Mouse (Mus musculus) ZHBTc4 (cell line): Measurements from ENCODE around the gene Coro1b.
"Not testable (repeated sequence)": the region's sequence is repeated elsewhere in the genome, so short reads cannot be mapped to it uniquely, and the experiment has no call there.

Experiments
- DNase-seq: peaks from one replicate; pipeline ENCODE4 v3.0.0-alpha.2; 2011; ENCODE audit warnings: low read depth, low spot score

Coro1b gene

DNA sequence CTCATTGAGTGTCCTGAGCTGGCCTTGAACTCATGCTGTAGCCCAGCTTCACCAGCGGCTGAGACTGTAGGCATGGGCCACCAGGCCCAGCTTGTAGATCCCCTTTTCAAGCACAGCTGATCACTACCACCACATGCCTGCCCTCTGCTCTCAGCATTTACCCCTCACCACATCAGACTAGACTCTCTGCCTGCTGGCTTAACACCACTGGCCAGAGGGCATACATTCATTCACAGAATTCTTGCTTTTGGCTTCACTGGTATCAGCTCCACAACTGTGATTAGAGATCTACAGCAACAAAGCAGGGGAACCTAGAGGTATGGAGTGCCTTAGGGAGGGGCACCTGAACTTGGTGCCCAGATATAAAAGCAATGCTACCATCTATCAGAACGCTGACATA is 27.9 kb upstream of the Coro1b start:
- DNase-seq: no peak

- DNase-seq: peak; percentile 98
Measured at GRCm38 (mm10) chr19:4121097-4121805, 27.2 kb upstream of the Coro1b start.

DNA sequence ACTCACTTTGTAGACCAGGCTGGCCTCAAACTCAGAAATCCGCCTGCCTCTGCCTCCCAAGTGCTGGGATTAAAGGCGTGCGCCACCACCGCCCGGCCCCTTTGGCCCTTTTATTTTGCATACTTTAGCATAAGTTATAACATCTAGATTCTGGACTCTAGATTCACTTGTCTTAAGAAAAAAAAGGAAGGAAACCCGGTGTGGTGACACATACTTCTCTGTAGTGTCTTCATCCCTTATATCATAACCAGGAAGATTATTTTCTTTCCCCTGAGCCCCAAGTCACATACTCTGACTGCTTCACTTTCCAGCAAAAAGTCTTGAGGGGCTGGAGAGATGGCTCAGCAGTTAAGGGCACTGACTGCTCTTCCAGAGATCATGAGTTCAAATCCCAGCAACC is 26.5 kb upstream of the Coro1b start:
- DNase-seq: not testable (repeated sequence)

- no peak for DNase-seq
Measured at GRCm38 (mm10) chr19:4122411-4123370, 25.7 kb upstream of the Coro1b start.

DNA sequence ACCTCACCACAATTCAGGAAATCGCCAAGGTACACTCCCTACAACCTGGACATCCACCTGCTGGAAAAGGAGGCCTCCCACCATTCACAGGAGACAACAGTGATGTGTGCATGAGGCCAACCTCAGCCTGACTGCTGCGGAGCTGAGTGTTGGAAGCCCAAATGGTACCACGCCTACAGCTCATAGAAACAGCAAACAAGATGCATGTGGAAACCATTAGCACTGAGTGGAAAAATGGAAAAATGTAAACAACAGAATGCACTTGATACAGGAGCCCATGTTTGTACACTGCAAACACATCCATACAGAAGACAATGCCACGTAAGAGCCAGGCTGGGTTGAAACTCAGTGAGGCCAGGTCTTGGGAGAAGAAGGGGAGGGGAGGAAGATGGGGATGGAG is 24.0 kb upstream of the Coro1b start:
- DNase-seq: no peak

DNA sequence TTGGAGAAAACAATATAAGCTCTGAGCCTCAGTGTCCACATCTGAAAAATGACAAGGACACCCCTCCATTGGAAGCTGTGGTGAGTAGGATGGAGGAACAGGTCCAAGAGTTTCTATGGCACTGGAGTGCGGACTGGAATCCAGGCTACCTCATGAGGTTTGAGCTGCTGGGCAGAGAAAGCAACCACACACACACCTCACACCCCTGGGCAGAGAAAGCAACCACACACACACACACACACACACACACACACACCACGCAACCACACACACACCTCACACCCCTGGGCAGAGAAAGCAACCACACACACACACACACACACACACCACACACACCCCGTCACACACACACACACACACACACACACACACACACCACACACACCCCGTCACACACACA is 23.2 kb upstream of the Coro1b start:
- DNase-seq: not testable (repeated sequence)

DNA sequence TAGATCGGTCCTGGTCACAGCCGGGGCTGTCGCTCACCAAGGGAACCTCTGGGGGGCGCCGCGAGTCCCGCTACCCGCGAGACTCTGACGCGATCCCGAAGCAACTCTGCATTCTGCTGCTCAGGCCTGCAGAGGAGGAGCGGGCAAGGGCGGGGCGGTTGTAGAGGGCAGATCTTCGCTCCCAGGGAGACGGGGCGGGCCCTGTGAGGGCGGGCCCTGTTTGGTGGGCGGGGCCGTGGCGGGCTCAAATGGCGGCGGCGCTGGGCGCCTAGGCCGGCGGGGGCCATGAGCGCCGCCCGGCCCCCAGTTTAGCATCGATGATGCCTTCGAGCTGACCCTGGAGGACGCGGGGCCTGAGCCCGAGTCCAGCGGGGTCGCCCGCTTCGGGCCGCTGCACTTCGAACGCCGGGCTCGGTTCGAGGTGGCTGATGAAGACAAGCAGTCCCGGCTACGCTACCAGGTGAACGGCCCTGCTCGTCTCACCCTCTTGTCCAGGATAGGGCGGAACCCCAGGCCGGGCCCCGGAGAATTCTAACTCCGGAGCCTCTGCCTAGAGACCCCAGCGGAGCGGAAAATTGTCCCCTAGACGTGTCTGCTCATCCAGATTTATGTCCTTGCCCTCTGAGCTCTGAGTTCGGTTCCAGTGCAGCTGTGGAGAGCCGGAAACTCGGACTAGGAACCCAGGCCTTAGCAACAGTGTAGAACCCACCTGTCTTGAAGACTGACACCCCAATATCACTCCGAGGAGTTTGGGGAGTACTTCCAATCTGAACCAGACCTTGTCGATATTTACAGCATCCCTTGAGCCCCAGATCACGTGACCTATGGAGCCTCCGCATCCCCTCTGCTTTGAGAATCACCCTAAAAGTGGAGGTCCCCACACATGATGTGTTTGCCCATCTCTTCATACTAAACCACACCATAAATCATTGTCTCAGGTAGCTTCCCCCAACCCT is 22.4 kb upstream of the Coro1b start, which contains the start of gene Aip:
TSS of gene Aip (minus strand) at position 118 of the 956 bp plus-strand sequence.
- peak; percentile 99 for DNase-seq

DNA sequence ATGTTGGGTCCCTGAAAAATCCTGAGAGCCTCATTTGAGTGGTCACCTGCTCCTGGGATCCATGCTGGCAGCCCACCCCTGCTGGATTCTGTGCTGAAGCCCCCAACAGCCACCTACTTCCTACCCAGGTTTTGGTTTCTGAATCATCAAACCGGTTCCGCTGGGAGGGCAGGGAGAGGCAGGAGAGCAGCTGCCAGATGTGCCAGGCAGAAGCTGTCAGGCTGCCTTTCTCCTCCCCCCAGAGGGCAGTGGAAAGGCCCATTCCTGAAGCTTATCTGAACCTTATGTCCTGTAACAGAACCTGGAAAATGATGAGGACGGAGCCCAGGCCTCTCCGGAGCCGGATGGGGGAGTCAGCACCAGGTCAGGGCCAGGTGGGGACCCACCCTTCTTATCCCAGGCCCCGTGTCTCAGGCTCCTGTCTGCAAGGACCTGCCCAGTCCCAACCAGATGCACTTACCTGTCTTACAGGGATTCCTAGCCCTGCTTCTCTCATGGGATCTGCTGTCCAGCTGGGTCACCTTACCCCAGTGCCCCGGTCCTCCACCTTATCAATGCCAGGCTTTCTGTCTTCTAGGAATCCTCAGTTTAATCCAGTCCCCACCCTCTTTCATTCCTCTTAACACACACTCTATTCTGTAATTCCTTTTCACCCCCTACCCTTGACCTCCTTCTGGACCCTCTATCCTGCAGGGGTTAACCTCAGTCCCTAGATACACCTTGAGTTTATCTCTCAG is 21.5 kb upstream of the Coro1b start:
- no peak for DNase-seq

DNA sequence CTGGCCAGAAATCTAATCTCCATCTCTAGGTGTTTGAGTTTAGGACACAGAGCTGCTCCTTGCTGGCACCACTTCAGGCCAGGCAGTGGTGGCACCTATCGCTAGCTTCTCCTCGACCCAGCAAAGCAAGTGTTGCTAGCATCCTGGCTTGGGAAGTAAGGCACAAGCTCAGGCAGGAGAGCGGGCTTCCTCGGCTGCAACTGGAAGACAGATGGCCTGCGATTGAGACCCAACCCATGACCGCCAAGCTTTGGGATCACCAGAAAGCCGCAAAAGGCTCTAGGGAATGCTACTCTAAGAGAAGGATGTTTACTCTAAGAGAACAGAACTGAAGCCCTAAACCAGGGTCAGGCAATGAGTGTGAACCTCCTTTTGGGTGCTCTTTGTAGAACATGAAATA is 19.0 kb upstream of the Coro1b start:
- DNase-seq: no peak

GRCm38 (mm10) chr19:4130106-4130505 is 18.3 kb upstream of the Coro1b start:
- no peak for DNase-seq

- DNase-seq: no peak
Measured at GRCm38 (mm10) chr19:4131075-4131474, 17.3 kb upstream of the Coro1b start.

DNA sequence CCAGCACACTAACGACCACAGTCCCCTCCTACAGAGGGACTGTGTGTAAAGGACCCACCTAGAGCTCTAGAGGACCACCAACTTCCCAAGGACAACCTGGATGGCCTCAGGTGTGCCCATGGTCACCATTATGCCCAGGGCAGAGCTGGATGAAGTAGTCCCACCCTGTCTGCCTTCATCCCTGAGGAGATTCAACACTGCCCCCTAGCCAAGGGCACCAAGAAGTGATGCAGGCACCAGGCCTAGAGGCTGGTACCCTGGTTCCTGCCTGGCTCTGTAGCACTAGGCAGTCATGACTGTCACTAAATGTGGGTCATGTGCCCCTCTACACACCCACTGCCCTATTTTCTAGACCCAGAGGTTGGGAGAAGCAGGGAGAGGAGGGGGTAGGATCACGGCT is 16.7 kb upstream of the Coro1b start:
- DNase-seq: no peak

GRCm38 (mm10) chr19:4134354-4134753 is 14.1 kb upstream of the Coro1b start:
- DNase-seq: no peak

DNA sequence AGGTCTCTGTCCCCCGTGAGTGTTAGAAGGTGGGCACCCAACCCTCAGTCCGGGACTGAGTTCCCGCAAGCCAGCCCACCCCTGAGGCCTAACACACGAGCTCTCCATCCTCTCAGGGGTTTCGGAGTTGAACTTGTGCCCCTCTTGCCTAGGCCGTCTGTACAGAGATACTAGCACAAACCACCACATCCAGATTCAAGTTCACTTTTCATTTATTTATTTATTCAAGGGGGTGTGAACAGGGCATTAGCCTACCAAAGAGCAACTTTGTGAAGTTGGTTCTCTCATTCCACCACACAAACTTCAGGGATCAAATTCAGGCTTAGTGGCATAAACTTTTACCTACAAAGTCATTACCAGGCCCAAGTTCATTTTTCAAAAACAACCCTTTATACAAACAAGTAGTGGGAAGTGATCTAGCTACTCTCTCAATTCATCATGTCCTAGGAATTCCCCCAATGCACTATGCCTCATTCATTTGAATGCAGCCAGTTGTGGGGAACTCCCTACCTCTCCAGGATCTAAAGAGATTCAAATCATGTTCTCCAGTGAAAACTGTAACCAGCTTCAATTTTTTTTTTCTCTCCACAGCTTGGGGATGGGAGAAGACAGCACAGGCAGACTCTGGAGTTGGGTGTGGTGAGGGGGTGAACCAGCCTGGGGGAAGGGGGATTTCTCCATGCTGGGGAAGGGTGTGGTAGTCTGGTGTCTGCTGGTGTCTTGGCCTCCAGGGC is 13.0 kb upstream of the Coro1b start:
- peak; percentile 35 for DNase-seq

- peak; percentile 61 for DNase-seq
Measured at GRCm38 (mm10) chr19:4135963-4136345, 12.5 kb upstream of the Coro1b start.

DNA sequence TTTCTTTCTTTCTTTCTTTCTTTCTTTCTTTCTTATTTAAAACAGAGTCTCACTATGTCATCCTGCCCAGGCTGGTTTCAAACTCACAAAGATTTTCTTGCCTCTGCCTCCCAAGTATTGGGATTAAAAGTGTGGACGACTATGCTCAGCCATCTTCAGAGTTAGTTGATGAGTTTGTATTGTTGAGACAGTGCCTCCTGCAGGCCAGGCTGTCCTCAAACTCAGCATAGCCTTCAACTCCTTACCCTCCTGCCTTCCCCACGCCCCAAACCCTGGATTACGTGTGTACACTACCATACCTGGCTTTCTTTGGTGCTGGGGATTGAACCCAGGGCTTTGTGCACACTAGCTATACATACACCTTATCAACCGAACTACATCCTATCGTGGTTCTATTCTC is 12.0 kb upstream of the Coro1b start:
- DNase-seq: peak; percentile 62

DNA sequence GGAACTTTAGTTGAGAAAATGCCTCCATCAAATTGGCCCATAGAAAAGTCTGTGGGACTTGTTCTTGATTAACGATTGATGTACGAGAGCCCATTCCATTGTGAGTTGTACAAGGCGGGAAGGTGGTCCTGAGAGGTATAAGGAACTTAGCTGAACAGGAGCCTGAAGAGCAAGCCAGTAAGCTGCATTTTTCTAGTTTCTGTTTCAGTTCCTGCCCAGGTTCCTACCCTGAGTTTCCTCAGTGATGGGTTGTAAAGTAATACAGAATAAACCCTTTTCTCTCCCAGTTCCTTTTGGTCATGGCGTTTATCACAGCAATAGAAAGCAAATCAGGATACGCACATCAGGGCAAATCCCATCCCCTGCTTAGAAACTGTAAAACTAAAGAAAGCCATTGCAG is 10.5 kb upstream of the Coro1b start:
- DNase-seq: no peak

- DNase-seq: no peak
Measured at GRCm38 (mm10) chr19:4139446-4139845, 9.0 kb upstream of the Coro1b start, which contains the start of gene Gpr152. Gene Gpr152 (plus strand): TSS chr19:4139787.

- no peak for DNase-seq
Measured at GRCm38 (mm10) chr19:4140147-4140546, 8.3 kb upstream of the Coro1b start.
